Mouse (Mus musculus) inflammation-experienced regulatory T-cells, adult 6 months (primary cell): ENCODE data around the gene Arhgap27. TPM values are rescaled to one million over a fixed set of nuclear protein-coding genes. Genes with fewer than 3 reads are reported as not detected.
"Not testable (repeated sequence)": the region's sequence is repeated elsewhere in the genome, so short reads cannot be mapped to it uniquely, and the experiment has no call there.

Experiments used
- ATAC-seq: one replicate; pipeline ENCODE4 v1.8.0; 2017
- polyA plus RNA-seq, 3 experiments: library from polyadenylated mRNA; unstranded; fragments of 100-300 nt; shearing (Covaris generic); gene quantifications; one replicate each; pipeline ENCODE4 v1.2.1; 2017

The Arhgap27 gene
- polyA plus RNA-seq: 10 to 100 TPM; 22.2 to 27.8 (median 25.8) TPM

DNA sequence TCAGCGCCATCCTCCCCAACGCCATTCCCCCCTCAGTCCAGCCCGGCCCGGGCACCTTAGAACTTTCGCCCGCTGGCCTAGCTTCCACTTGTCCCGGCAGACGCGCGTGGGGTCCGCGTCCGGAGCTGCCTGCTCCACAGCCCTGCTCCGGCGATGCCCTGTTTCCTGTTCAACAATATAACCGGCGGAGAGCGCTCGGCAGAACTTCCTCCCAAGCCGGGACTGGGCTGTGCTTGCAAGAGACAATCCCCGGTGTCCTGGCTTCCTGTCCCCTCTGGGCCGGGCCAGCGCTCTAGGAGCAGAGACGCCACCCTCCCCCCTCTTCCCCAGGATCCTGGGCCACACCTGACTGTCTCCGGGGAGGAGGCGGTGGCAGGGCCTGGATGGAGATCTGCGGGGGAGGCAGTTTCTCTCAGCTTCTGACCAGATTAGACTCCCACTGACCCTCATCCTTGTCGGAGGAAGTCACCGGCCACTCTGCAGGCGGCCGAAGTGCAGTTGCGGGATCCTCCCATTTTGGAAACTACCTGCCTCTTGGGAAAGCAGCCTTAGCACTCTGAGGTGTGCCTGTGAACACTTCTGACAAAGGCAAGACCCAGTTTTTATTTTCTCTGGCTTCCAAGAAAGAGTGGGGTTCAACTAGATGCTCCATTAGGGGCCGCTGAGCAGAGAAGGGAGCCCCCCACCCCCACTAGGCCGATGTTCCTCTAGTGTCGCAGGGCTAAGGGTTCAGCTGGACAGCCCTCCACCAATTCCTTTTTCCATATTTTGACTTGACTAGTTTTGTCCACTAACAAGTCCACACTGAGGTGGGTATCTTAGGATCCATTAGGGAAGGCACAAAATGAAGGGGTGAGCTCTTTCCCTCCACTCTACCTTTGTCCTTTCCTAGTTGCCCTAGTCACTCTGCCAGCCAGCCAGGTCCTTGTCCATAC, at the start of gene Arhgap27:
Gene Arhgap27, minus strand, starts transcription at position 479 of the 935 bp plus-strand sequence.
- ATAC-seq: peak; percentile 53

DNA sequence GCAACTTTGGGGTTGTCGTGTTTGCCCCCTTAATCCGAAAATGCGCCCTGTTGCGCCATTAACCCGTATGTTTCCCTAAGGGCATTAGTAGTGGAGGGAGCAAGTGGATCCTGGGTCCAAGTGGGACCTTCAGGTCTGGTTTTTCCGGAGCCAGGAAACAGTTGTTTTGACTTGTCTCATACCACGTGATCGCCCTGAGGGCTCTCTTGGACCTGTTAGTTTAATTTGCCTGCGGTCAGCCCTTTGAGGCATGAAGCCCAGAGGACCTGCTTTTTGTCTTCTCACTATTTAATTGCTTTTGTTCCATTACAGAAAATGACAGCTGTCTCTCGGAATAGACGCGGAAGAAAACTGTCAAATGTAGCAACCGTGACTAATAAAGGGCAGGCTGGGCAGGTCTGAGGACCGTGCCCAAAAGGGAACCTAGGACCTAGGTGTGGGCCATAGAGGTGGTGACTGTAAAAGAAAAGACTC, 49.5 kb upstream of the Arhgap27 start:
- peak; percentile 12 for ATAC-seq

DNA sequence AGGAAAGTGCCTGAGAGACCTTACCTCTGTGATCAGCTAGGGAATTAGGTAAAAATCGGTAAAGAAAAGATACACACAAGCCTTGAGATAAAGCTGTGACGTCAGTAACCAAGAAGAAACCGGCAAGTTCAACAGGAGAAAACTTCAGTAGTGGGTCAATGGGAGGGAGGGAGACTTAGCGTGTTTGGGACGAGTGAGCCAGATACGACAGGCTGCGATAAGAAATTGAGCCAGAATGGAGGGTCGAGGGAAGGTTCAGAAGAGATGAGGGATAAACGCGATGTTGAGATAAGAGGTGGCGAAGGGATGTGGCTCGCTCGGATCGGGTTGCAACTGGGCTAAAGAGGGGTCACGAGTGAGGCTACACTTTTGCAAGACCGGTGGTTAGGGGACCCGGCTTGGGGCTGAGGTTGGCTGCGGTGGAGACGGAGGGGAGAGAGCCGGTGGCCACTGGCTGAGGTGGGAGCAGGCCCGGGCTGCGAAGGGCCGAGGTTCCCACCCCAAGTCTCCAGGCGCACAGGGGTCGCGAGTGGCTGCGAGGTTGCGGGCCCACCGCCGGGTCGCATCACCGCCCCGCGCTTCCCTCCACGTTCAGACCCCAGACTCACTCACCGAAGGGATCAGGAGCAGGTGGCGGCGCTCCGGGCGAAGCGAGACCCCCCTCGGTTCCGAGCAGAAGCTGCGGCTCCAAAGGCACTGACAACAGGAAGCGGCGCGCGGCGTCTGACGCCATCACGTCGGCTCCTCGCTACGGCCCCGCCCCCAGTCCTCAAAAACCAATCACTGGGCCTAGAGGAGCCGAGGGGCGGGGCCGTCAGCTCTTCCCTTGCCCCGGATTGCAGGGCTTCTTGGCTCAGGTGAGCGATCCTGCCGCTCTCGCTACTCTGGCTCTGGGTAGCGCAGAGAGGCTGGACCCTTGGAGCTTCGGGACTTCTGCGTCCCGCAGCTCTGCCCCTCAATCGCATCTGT, 48.8 kb upstream of the Arhgap27 start, which contains the start of gene Plekhm1:
Gene Plekhm1, minus strand, starts transcription at position 707 of the 969 bp plus-strand sequence.
- ATAC-seq: peak; percentile 96

DNA sequence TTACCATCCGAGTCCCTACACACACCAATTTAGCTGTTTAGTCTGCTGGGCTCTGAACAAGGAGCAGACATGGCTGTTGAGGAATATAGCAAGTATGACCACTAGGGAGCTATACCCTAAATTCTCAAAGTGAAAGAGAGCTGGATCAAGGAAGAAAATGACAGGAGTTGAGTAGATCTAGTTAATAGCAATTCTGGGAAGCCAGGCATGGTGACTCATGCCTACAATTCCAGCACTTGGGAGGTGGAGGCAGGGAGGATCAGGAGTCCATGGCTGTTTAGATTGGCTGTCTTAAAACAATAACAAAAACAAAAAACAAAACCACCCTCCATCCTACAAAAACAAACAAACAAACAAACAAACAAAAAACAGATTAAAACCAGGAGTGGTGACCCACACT, 47.8 kb upstream of the Arhgap27 start:
- ATAC-seq: no peak

DNA sequence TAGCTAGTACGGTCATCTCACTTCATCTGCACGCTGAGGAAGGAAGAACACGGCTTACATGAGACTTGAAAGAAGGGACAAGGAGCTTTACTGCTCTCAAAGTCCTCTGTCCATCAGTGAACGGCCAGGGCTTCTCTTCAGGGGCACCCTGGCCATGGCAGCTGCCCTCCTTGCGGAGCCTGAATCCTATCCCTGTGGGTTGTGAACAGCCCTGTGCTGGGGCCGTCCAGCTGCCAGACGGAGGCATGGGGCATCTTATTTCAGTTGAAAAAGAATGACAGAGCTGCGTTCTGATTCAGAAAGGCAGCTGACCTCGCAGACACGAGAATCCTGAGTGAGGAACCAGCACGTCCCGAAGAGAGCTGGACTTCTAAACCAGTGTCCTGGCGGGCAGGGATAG, 45.4 kb upstream of the Arhgap27 start:
- no peak for ATAC-seq

DNA sequence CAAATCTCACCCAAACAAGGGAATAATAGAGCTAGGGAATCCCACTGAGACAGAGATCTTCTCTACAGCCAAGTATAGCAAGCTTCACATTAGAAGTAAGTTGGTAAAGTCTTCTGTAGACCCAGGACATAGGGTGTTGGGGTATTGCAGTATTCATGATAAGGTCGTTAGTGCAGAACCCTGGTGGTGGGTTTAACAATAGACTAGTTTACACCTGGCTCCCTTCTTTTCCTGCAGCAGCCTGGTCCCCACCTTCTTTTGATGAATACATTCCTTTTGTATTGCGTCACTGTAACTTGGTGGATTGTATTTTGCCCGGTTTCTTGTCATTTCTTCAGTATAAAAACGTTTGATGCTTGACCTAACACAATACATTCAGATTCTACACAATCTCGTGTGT, 43.6 kb upstream of the Arhgap27 start:
- not testable (repeated sequence) for ATAC-seq

DNA sequence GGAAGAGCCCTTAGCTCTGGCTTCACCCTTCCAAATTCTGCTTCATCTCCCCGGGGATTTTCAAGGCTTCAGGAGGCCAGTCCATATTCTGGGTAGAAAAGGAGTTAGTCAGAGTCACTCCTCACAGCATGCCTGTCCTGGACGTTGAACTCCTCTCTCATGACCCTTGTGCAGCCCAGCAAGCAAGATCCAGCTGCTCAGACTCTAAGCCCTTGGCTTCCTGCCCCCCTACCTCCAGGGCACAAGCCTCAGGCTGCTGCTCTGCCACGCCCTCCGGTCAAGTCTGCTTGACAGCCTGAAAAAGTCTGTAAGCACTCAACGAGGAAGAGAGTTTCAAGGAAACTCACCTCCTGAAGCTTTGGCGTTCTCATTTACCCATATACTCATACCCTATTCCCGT, 43.1 kb upstream of the Arhgap27 start:
- no peak for ATAC-seq

DNA sequence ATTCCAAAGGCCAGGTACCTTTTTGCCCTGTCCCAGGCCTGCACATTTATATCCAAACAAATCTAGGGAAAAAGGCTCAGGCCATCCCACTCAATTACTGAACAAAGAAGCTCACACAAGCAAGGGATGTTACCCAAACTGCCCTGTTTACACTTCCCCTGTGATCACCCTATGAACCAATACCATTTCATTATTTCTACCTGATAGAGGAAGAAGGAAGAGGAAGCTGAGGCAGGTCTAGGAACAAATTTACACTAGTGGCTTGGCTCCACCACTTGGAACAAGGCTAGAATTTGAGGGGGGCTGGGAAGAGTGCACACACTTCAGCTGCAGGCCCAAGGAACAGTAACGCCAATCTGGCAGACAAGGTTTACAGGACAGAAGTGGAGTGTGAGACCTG, 42.3 kb upstream of the Arhgap27 start:
- no peak for ATAC-seq

DNA sequence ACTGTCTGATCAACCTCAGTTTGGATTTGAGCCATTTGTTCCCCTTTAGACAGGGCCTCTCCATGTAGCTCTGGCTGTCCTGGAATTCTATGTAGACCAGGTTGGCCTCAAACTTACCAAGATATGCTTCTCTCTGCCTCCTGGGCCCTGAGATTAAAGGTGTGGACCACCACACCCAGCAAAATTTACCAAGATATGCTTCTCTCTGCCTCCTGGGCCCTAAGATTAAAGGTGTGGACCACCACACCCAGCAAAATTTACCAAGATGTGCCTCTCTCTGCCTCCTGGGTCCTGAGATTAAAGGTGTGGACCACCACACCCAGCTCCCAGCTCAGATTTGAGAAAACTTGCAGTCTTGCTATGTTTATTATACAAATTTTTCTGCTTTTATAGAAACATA, 41.1 kb upstream of the Arhgap27 start:
- ATAC-seq: no peak

DNA sequence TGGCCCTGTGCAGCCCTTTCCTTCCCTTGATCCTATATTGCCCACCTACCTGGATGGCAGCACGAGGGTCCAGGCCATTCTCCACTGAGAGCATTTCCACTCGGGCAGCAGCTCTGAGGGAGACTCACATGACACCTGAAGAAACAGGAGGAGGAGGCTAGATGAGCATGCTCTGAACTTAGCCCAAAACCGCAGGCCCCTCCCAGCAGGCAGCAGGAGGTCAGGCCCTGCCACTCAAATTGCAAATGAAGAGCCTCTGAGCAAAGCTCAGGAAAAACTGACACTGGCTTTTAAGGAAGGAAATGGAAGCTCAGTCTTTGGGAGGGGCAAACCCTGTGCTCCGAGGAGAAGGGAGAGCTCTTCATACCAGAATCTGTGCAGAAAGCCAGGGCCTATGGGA, 40.3 kb upstream of the Arhgap27 start:
- no peak for ATAC-seq

DNA sequence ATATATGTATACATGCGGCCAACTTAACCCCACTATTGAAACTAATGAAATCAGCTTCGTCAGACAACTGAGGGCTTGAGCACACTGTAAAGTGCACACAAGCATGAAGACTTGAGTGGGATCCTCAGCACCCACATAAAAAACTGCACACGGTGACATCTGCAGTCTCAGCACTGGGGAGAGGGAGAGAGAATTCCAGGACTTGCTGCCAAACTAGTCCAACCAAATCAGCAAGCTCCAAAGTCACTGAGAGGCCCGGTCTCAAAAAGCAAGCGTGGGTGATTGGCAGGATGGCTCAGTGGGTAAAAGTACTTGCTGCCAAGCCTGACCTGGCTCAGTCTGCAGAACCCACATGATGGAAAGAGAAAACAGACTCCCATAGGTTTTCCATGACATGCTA, 39.2 kb upstream of the Arhgap27 start:
- ATAC-seq: no peak

DNA sequence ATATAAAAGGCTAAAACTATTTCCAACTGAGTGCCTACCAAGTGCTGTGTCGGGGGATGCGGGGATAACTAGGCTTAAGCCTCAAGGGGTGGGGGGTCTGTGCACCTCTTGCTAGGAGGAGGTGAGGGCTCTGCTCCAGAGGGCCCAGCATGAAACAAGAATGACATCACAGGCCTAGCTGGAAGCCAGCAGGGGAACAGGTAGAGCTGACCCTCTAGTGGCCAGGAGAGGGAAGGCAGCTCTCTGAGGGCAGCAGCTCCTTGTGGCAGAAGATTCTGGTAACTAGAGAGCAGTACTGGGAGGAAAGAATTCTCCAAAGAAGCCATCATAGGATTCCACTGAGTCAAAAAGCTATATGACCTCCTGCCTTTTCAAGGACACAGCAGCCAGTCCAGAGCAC, 38.7 kb upstream of the Arhgap27 start:
- ATAC-seq: peak; percentile 50

DNA sequence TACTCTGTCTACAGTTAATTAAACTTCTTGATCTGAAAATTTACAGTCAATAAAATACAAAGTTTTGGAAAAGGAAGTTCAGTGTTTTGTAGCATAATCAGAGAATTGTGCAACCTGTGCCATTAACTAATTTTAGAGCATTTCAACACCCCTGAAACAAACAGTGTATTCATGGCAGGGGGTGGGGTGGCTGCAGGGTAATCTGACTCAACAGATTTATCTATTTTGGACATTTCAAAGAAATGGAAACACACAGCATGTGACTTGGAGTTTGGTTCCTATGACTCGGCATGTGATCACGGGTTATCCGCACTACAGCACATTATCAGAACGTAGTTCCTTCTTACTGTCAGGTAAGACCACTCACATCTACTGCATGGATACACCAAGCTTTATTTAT, 36.5 kb upstream of the Arhgap27 start:
- no peak for ATAC-seq

DNA sequence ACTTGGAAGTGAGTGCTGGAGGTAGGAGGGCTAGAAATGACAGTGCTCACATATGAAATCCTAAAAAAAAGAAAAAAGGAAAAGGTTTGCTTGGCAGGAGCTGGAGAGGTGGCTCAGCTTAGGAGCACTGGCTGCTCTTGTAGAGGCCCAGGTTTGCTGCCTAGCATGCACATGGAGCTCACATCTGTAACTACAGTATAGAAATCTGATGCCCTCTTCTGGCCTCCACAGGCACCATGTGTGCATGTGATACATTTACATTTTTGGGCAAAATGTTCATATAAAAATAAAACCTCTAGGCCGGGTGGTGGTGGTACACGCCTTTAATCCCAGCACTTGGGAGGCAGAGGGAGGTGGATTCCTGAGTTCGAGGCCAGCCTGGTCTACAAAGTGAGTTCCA, 35.6 kb upstream of the Arhgap27 start:
- no peak for ATAC-seq

DNA sequence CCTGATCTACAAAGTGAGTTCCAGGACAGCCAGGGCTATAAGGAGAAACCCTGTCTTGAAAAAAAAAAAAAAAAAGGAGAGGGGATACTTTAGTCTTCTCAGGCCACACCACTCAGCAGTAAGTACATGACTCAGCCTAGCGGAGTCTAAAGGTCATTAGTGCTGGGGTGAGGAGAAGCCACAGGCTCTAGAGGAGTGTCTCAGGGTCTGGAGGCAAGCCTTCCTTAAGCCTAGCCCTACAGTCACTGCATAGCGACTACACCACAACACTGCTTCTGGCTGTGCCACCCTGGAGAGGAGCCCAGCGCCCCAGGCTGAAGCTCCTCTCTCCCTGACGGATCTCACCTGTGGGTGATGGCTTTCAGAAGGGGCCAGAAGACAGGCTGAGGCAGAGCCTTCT, 33.2 kb upstream of the Arhgap27 start:
- ATAC-seq: no peak

DNA sequence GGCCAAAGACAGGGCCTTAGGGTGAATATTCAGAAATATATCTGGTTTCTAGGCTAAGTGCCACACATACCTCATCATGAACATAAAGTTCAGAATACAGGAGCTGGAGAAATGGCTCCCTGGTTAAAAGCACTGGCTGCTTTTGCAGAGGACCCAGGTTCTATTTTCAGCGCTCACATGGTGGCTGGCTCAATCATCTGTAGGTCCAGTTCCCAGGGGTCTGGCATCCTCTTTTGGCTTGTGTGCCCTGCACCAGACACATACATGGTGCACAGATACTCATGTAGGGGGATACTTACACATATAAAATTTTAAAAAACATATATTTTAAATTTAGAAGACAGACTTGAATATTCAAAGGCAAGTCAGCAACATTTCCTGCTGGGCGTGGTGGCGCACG, 32.7 kb upstream of the Arhgap27 start:
- ATAC-seq: no peak

DNA sequence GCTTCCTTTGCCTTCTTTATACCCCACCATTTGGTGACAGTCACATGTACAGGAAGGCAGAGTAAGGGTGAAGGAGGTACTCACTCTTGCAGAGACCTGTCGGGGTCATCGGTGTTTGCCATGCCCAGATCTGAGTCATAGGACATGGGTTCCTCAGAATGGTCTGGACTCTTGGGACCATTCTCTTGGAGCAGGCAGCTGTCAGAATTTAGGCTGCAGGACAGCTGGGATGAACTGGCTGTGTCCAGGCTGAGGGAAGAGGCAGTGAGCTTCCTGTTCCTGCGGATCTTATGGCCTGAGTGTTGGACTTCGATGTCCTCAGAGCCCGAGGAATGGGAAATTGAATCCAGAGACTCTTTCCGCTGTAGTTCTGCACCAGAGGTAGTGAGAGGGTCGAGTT, 31.1 kb upstream of the Arhgap27 start:
- ATAC-seq: no peak

DNA sequence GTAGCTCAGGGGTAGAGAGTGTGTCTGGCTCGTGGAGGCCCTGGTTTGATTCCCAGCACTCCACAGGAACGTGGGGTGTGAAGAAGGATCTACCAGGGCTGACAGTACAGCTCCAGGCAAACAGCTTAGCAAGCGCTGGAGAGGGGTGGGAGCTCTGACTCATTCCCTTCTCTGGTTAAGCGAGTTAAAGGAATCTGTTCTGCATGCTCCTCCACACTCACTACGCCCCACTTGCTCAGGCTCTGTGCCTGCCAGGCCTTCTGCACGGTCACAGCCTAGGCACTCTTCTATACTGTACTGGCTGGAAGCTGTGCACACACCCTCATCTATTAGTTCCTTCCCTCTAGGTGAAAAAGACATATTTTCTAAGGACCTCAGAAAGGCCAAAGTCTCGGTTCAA, 30.5 kb upstream of the Arhgap27 start:
- no peak for ATAC-seq

DNA sequence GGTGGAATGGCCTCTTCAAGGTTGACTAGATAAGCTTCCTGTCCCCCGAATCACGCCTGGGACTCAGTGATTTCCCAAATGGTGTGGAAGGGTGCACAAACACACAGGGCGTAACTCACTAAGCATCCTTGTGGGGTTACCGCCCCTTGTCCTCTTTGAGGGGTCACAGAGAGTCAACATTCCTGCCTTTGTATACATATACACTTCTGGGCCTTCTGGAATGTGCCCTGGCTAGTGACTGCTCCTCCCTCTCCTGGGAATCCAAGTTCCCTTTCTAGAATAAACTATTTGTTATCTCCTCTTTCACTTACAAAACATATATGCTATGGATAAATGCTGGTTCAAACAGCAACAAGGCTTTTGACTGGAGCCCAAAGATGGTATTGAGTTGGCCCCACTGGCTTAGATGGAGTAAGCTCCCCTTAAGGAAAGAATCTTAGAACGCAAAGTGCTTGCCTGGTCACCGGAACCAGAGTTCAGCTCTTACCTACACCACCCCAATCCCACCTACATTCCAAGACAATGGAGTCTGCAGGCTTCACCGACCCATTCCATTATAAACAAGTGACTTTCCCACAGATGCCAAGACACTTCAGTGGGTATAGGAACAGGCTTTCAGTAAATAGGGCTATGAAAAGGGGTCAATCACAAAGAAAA, 24.5 kb upstream of the Arhgap27 start:
- ATAC-seq: no peak

DNA sequence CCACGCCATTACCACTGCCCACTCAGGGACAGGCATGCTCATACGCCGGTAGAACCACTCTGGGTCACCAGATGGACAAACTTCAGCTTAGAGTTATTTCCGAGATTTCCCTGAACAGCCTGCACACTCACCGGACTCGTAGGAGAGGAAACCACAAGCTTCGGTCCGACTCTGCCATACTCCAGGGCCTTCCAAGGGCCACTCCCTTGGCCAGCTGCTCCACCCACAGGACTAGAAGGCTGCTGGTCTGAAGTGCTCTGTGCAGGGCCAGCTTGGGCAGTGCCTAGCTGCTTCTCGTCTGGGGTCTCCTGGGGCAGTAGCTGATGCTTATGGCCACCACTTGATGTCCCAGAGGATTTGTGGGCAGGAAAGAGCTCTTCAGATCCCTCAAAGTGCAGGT, 23.3 kb upstream of the Arhgap27 start:
- ATAC-seq: no peak

DNA sequence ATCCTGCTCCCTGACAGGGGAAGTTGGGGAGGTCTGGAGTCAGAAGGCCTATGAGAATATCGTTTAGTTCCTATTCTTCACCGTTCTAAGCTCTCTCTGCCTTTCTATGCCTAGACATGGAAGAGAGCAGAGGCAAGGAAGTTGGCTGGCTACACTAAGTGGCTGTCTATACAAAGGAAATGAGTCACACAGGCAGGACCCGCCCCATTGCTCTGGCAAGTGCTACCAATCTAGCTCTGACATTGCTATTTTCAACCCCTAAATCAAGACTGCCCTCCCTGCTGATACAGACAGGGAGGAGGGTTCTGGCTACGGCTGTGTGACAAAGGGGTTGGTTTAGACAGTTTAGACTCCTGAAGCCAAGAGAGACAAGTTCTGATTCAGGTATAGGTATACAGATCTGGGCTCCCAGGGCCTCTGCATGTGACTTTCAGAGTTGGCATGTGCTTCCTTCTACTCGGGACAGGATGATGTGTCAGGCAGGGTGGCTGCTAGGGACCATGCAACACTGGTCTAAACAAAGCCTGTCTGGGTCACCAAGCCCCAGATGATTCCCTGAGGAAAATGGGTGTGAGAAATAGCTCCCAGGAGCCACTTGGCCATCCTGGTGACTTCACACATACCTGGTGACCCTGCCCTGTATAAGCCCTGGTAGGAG, 18.6 kb upstream of the Arhgap27 start:
- ATAC-seq: peak; percentile 95

DNA sequence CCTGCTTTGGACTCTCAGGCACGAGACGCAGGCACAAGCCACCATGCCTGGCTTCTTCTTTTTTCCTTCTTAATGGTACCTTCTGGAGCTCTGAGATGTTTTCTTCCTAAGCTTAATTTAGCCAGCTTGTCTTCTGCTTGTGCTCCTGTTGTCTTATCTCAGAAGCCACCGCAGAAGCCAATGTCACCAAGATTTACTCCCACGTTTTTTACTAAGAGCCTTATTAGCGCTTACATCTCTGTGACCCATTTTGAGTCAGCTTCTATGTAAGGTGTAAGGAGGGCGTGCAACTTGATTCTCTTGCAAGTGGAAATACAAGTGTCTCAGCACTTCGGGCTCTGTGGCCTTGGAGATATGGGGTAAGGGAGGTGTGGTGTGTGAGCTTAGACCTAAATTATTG, 18.0 kb upstream of the Arhgap27 start:
- ATAC-seq: peak; percentile 30
